Mouse (Mus musculus): ENCODE measurements at regions not wholly inside any gene's neighbourhood (a gene's known extent, or its start where the extent isn't known, plus 50 kb on each side); places are given as distances from the start of the nearest gene placed in this dataset.

DNA sequence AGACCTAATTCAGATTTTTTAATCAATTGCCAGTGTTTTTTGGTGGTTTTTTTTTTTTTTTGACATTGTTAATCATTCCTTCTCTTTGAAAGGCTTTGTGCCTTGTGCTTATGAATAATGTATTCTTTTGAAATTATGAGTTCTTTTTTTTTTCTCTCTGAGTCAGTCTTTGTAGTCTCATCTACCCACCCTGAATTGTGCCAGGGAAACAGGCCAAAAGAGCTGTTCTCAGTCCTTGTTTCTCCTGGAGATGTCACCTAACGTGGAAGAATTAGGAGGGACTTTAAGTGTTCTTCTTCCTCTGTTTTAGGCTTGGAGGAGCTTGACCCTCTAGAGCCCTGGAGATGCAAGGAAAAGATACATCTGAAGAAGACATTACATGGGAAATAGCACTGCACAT is 2012.6 kb downstream of the Poteg start:
- no peak for DNase-seq

DNA sequence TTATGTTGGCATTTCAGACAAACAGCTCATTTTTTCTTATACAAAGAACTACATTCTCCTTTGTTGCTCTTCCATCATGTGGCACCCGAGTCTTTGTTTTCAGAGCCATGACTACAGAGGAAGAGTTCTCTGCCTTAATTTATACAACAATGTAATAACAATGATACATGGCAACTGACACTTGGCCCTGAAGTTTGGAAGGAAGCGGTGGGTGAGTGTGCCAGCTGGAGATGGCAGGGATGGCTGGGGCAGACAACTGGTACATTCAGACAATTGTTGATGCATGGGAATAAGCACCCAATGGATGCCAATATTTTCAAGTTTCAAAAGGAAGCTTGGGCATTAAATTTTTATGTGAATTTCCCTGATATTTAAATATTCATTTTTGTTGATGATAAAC is 2045.5 kb downstream of the Poteg start:
- no peak for DNase-seq

DNA sequence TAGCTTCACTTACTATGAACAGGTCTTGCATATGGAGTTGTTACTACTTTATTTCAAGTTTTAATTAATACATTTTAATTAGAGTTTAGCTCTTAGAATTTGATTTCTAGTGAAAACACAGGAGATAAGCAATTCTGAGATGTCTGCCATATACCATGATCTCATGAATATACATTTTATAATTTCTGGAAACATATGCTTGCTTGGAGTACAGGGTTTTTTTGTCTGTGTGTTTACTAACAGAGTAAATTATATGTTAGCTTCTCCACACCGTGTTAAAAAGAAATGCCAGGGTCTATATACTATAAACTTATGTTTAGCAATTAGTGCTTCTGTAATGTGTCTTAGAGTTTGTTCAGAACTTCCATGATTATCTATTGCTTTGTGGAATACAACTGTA is 2079.9 kb downstream of the Poteg start:
- no peak for DNase-seq

DNA sequence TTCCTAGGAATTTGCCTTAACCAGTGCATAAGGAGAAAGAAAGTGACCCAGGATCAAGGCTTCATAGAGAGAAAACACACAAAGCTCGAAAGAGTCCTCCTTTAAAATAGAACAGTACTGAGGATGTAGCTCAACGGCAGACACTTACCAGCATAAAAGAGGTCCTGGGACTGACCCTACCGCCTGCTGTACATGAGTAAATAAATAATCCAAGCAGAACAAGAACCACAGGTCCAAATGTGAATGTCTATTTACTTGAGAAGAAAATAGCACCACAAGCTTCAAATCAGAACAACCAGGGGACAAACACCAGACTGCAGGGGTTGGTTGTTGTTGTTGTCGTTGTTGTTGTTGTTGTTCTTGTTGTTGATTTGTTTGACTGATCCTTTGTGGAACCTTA is 2084.1 kb downstream of the Poteg start:
- peak; percentile 79 for DNase-seq

DNA sequence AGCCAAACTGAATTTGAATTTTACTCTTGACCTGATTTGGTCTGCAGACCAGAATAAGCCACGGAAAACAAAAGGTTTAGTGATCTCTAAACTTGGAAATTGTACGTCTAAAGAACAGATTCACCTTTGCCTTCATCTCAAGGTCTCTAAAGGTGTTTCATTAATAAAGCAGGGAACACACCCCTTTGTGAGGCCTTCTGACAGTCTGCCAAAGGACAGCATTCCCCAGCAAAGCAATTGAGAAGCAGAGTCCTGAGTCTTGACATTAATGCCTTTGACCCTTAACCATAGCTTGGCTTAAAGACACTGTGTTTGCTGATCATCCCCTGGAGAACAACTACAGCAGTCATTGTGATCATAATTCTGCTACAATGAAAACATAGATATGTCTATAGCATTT is 2090.5 kb downstream of the Poteg start:
- peak; percentile 87 for DNase-seq

DNA sequence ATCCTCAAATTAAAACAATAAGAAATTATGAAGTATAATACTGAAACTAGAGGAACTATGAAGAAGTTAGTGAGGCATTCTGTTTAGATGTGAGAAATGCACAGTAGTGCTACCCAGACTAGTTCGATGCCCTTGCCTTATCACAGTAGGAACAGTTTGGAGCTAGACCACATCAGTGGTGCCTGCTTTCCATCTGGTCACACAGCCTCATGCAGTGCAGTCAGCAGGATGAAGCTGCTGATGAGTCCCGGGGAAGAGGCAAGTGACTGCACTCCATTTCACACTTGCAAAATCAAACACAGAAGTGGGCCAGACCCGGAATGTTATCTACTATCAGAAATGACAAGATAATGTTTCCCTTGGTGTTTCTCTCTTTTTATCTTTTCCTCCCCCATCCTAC is 2092.4 kb downstream of the Poteg start:
- DNase-seq, result no peak

DNA sequence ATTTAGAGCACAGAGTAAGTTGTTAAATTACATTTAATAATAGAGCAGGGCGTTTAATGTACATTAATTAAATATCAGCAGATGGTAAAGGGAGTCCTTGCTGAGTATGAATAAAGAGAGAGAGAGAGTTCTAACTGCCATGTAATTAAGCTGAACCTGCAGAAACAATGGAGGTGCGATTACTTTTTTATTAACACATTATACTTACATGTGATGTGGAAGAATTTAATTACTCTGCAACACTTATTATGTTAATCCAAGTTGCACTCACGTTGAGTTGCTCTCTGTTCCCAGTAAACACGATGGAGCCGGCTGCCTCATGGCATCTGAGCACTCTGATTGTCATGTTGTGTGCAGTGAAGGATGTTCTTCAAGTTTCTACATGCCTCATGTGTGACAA is 2096.7 kb downstream of the Poteg start:
- DNase-seq, result no peak

DNA sequence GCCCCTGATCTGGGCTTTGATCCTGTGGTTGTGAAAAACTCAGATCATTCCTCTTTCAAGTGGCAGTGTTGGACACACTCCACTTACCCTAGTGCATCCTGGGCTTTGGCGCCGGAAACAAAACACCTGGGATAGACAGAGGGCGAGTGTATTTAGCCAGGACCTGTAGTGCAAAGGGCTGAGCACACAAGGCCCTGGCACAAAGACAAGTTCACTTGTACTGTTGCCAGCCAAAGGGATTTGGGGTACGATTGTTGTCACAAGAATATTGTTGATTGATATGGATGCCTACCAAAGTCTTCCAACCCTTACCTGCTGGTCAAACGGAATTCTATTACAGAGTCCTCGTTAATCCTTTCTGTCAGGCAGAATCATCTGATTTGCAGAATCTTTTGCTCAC is 2138.2 kb downstream of the Poteg start:
- DNase-seq, result no peak

DNA sequence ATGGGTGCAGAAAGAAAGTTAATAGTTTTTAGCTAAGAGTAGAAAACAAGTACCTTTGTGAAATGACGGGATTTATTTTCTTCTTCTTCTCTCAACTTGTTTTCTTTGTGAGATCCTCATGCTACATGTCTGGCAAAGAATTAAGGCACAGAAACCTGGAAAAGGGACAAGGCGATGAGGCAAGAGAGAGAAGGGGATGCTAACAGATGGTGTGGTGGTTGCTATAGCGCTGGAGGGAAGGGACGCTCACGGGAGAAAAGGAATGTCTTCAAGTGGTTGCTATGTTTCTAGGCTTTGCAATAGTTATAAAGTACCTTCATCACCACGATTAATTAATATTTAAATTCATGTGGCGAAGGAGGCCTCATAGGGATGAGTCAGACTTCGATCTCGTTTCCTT is 2146.7 kb downstream of the Poteg start:
- no peak for DNase-seq

DNA sequence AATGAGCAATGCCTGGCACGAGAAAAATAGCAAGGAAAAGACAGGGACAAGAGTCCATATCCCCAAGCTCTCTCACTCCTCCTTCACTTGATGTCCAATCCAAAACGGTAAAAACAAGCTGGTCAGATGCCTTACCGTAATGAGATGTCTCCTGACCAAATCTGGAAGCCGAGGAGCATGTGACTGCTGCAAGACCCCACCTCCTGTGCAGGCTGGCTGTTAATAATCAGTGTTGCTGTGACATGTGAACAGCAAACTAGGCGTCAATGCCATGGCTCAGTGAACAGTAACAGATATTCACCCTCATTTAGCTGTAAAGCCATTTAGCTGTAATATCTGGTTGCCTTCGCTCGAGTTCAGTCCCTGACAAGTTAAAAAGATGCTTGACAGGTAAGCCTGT is 2166.6 kb downstream of the Poteg start:
- peak; percentile 29 for DNase-seq

DNA sequence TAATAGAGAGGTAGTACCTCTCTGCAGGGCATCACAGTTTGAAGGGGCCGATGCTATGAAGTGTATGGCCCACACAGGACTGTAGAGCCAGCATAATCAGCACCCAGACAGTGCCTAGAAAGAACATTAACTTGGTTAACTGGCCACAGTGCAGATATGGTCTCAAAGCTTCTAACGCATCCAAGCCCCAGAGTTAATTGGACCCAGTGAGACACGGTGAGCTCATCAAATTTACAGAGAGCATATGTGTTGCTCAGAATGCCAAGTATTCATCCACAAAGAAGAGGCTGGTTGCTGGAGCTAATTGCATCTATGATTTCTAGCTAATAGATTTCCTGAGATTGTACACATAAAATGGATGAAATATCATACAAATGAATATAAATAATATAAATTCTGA is 2214.1 kb downstream of the Poteg start:
- DNase-seq, result no peak

DNA sequence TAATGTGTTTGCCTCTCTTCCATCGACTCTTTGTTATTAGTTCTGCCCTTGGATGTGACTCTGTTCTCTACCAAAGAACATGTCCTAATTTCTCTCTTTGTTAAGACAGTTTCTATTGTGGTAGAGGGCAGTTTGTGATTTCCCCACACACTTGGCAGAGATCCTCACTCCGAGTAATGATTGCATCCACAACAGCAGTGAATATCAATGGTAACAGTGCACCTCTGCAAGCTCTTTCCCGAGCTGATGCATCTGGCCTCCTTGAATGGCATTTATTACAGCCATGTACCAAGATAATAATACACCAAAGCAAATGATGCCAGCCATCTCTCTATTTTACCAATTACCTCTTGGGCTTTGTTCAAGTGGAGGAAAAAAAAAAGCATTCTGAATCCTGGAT is 2228.4 kb downstream of the Poteg start:
- no peak for DNase-seq

DNA sequence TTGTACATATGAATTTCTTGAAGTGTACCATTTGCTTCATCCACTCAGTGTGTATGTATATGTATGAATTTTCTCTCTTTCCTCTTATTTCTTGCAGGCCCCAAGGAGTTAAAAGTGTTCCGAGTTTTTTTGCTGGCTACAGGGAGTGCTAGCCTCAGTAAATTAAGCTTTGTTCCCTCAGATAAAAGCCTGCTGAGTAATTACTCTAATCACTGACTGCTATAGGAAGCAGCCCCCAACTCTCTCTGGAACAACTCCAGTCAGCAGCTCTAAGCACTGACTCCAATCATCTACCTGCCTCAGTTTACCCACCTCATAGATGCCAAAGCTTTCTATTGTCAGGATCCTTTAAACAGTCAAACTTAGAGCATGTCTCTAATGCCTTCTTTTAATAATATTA is 2235.9 kb downstream of the Poteg start:
- no peak for DNase-seq

DNA sequence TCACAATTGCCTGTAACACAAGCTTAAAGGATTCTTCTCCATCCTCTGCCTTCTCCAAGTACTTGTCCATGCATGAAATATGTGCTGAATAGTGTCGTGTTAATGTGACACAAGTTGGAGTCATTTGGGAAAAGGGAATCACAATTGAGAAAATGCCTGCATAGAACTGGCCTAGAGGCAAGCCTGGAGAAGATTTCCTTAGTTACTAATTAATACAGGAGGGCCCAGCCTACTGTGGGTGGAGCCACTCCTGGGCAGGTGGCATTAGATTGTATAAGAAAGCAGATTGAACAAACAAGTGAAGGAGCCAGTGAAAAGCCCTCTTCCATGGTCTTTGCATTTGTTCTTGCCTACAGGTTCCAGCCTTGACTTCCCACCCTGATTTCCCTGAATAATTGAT is 2239.1 kb downstream of the Poteg start:
- peak; percentile 17 for DNase-seq

DNA sequence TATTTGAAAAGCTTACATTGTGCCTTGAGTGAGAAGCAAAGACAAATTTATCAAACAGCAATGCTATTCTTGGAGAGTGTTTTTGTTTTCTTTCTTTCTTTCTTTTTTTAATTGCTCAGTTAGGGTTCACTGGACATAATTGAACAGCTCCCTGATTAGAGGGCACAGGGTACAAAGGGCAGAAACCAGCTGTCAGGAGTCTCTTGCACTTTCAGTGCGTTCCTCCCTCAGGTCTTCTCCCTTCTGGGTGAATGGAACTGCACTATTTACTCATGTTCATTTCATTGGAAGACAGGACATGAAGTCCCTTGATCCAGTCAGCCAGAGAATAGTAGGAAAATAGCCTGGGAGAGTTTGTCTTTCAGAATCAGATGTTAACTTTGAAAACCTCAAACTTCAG is 2248.2 kb downstream of the Poteg start:
- peak; percentile 82 for DNase-seq

Measured in kidney, adult 9 months (tissue).